Mouse (Mus musculus): Measurements from ENCODE around the gene Marc2.

DNA sequence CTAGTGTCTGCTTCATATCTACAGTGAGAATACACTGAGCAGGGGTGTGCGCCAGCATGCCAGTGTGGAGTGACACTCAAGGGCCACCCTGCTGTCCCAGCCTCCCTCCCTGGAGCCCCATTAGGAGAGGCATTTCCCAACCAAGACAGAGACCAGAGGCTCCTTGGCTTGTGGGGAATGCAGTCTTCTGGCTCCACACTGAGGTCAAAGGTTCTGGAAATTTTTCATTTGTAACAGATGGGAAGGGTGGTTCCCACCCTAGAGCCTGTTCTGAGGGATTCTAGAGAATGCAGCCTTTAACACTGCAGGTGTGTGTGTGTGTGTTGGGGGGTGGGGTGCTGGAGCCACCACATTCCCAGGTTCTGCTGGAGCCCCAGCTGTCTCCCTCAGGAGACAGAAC, 25.3 kb upstream of the Marc2 start:
- no peak for TF ChIP-seq CTCF (IDR thresholded peaks at IDR 0.05; ENCODE audit: insufficient read depth, low read length)
- no peak for TF ChIP-seq POLR2A (IDR thresholded peaks at IDR 0.05; ENCODE audit: borderline replicate concordance, extremely low read depth, low read depth, low read length)
